Mouse (Mus musculus): ENCODE results near the gene Gsx1. TPM values are rescaled to one million over a fixed set of nuclear protein-coding genes. Genes with fewer than 3 reads are reported as not detected.

Gene Gsx1
- polyA plus RNA-seq (2014; fragmentation: Nextera tagmentation; extraction: Ambion mirVana): 2.3 and 3.0 TPM in 2 replicates

DNA sequence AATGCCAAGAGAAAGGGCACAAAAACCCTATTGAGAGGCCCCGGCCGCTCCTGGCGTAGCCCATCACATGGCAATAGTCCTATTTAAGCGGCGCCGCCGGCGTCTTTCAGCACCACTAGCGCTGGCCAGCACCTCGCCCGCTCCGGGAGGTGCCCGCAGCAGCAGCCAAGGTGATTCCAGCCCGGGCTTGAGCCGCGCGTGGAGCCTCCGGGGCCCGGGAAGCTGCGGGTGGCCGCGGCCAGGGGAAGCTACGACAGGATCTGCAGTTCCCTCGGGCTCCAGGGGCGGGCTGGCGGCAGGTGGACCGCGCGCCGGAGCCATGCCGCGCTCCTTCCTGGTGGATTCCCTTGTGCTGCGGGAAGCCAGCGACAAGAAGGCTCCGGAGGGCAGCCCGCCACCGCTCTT lies at the start of gene Gsx1:
Gsx1 (plus strand) TSS at position 126 of the 405 bp plus-strand sequence.
- H3K4me1 ChIP-seq (ENCODE audit: control insufficient read depth, insufficient read depth, low read length): peaks cover 17% of the 10 kb centered on the region
- under 1% methylated on average over 34 of the region's 37 CpGs for WGBS

DNA sequence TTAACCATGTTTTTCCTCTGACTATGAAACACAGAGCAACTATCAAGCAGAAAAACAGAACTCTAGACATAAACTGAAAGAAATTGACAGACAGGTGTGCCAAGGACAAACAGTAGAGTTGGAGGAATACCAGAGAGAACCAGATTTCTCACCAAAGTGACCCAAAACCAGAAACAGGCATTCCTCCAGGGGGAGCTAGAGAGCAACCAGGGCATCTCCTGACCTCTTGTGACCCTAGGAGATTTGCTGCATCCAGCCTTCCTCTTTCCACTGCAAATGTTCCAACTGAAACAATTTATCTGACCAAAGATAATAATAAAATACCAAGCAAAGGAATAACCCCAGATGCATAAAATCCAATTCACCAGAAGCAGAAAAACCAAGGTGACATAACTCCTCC lies 41.2 kb upstream of the Gsx1 start:
- no peak overlapping the region for H3K4me3 ChIP-seq (ENCODE audit: low read depth, low read length)
- peaks cover 33% of the 10 kb centered on the region for H3K27me3 ChIP-seq (replicated peaks; ENCODE audit: control insufficient read depth, insufficient read depth, low read length)
- DNase-seq (ENCODE audit: low spot score): no peak
- H3K4me1 ChIP-seq (ENCODE audit: control insufficient read depth, insufficient read depth, low read length): no peaks in the 10 kb centered on the region
- H3K9me3 ChIP-seq (replicated peaks; ENCODE audit: control insufficient read depth, low read length): peaks cover 2% of the 10 kb centered on the region; the same call in 1 of the 2 replicates
- ATAC-seq: no peak
- no peak overlapping the region for H3K27ac ChIP-seq (ENCODE audit: low read depth, low read length)
- H3K4me2 ChIP-seq (ENCODE audit: low read length): no peak overlapping the region
- no peak overlapping the region for H3K9ac ChIP-seq (ENCODE audit: low read length)
- H3K36me3 ChIP-seq (ENCODE audit: control insufficient read depth, insufficient read depth, low read length): no peaks in the 10 kb centered on the region

More for the DNA sequence above, at the start of gene Gsx1:
- H3K4me2 ChIP-seq (ENCODE audit: low read length): peak within 1 kb of the TSS; percentile 51
- DNase-seq (ENCODE audit: low spot score) (peak; percentile 83), ATAC-seq (peak; percentile 78; the same call in 1 of the 2 replicates)
- H3K27me3 ChIP-seq (replicated peaks; ENCODE audit: control insufficient read depth, insufficient read depth, low read length): peaks cover 86% of the 10 kb centered on the region
- peak within 1 kb of the TSS; percentile 28 for H3K4me3 ChIP-seq (ENCODE audit: low read depth, low read length)
- H3K9ac ChIP-seq (ENCODE audit: low read length): peak within 1 kb of the TSS; percentile 43
- H3K27ac ChIP-seq (ENCODE audit: low read depth, low read length): no peak within 1 kb of the TSS
- no peaks in the 10 kb centered on the region for H3K36me3 ChIP-seq (ENCODE audit: control insufficient read depth, insufficient read depth, low read length)
- no peaks in the 10 kb centered on the region; the same call in 1 of the 2 replicates for H3K9me3 ChIP-seq (replicated peaks; ENCODE audit: control insufficient read depth, low read length)

DNA sequence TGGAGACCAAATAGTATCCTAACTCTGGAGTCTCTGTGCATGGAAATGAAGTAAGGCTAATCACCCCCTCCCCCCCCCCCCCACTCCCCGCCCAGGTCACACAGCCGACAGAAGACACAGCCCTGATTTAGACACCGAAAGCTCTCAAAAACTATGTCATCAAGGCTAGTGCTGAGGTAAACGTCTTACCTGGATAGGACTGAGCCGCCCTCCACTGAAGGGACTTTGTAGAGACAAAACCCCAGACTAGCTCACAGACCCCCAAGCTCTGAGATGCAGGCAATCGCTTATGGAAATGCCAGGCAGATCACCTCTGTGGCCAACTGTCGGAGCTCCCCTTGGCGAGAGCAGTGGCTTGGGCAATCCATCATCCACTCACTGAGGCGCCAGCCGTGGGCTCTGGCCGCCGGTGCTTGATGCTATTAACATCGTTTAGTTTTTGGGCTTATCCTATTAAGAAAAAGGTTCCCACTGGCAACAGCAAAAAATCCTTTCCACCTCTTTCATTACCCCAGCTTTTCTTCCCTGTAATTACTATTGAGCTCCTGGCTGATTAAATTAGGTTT lies 33.6 kb upstream of the Gsx1 start:
- ATAC-seq: peak; percentile 55
- WGBS: 3% methylated on average over 13 of the region's 13 CpGs

GRCm38 (mm10) chr5:147155449-147156133 lies 32.9 kb upstream of the Gsx1 start:
- H3K9me3 ChIP-seq (replicated peaks; ENCODE audit: control insufficient read depth, low read length): no peaks in the 10 kb centered on the region
- under 1% methylated on average over 13 of the region's 13 CpGs for WGBS
- no peak overlapping the region for H3K27ac ChIP-seq (ENCODE audit: low read depth, low read length)
- ATAC-seq (peak; percentile 95), DNase-seq (ENCODE audit: low spot score) (peak; percentile 88)
- H3K4me3 ChIP-seq (ENCODE audit: low read depth, low read length): no peak overlapping the region
- no peaks in the 10 kb centered on the region for H3K36me3 ChIP-seq (ENCODE audit: control insufficient read depth, insufficient read depth, low read length)
- no peak overlapping the region for H3K9ac ChIP-seq (ENCODE audit: low read length)
- H3K27me3 ChIP-seq (replicated peaks; ENCODE audit: control insufficient read depth, insufficient read depth, low read length): peaks cover 64% of the 10 kb centered on the region
- H3K4me2 ChIP-seq (ENCODE audit: low read length): 0 out of 2 replicates have a peak overlapping the region, but pooled peaks have one; percentile 6
- peaks cover 16% of the 10 kb centered on the region for H3K4me1 ChIP-seq (ENCODE audit: control insufficient read depth, insufficient read depth, low read length)

More for the DNA sequence above, 33.6 kb upstream of the Gsx1 start:
- Histone ChIP-seq H3K9me3 (replicated peaks; ENCODE audit: control insufficient read depth, low read length) (no peaks in the 10 kb centered on the region), H3K4me3 (ENCODE audit: low read depth, low read length) (no peak overlapping the region), H3K27me3 (replicated peaks; ENCODE audit: control insufficient read depth, insufficient read depth, low read length) (peaks cover 64% of the 10 kb centered on the region), H3K9ac (ENCODE audit: low read length) (no peak overlapping the region), H3K4me2 (ENCODE audit: low read length) (no peak overlapping the region), H3K27ac (ENCODE audit: low read depth, low read length) (no peak overlapping the region), H3K36me3 (ENCODE audit: control insufficient read depth, insufficient read depth, low read length) (no peaks in the 10 kb centered on the region), H3K4me1 (ENCODE audit: control insufficient read depth, insufficient read depth, low read length) (peaks cover 16% of the 10 kb centered on the region)
- no peak for DNase-seq (ENCODE audit: low spot score)

GRCm38 (mm10) chr5:147156376-147156775 lies 32.1 kb upstream of the Gsx1 start:
- H3K27me3 ChIP-seq (replicated peaks; ENCODE audit: control insufficient read depth, insufficient read depth, low read length): peaks cover 58% of the 10 kb centered on the region

GRCm38 (mm10) chr5:147157441-147157840 lies 31.1 kb upstream of the Gsx1 start:
- H3K27me3 ChIP-seq (replicated peaks; ENCODE audit: control insufficient read depth, insufficient read depth, low read length): peaks cover 49% of the 10 kb centered on the region
- H3K4me3 ChIP-seq (ENCODE audit: low read depth, low read length): no peak overlapping the region
- peaks cover 16% of the 10 kb centered on the region for H3K4me1 ChIP-seq (ENCODE audit: control insufficient read depth, insufficient read depth, low read length)
- no peak for DNase-seq (ENCODE audit: low spot score)
- no peak overlapping the region for H3K4me2 ChIP-seq (ENCODE audit: low read length)
- no peak overlapping the region for H3K27ac ChIP-seq (ENCODE audit: low read depth, low read length)
- no peaks in the 10 kb centered on the region for H3K36me3 ChIP-seq (ENCODE audit: control insufficient read depth, insufficient read depth, low read length)
- ATAC-seq: no peak
- H3K9ac ChIP-seq (ENCODE audit: low read length): no peak overlapping the region
- 78% methylated on average over 7 of the region's 7 CpGs for WGBS
- no peaks in the 10 kb centered on the region for H3K9me3 ChIP-seq (replicated peaks; ENCODE audit: control insufficient read depth, low read length)

More at GRCm38 (mm10) chr5:147156376-147156775, 32.1 kb upstream of the Gsx1 start:
- H3K27ac ChIP-seq (ENCODE audit: low read depth, low read length): no peak overlapping the region
- H3K9ac ChIP-seq (ENCODE audit: low read length): no peak overlapping the region
- H3K4me2 ChIP-seq (ENCODE audit: low read length): no peak overlapping the region
- H3K4me3 ChIP-seq (ENCODE audit: low read depth, low read length): no peak overlapping the region
- no peaks in the 10 kb centered on the region for H3K36me3 ChIP-seq (ENCODE audit: control insufficient read depth, insufficient read depth, low read length)
- peaks cover 16% of the 10 kb centered on the region for H3K4me1 ChIP-seq (ENCODE audit: control insufficient read depth, insufficient read depth, low read length)
- no peak for DNase-seq (ENCODE audit: low spot score)
- no peak for ATAC-seq
- WGBS: 48% methylated on average over 3 of the region's 3 CpGs
- H3K9me3 ChIP-seq (replicated peaks; ENCODE audit: control insufficient read depth, low read length): no peaks in the 10 kb centered on the region

DNA sequence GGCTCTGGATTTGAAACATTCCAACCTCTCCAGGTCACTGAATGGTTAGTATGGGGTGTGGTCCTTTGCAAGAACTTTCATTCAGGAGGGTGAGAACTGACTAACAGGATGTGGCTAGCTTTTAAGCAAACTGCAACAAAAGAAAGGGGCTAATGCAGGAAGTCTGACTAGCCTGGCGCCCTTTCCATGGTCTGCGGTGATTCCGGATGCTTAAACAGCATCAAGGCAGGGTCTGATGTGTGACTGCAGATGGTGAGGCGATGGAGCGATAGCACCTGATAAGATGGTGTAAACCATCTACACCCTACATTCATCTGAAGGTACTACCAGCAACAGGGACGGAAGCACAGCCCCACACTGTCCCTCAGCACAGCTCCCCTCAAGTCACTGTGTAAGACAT lies 29.2 kb upstream of the Gsx1 start:
- no peak overlapping the region for H3K9ac ChIP-seq (ENCODE audit: low read length)
- ATAC-seq: no peak
- H3K36me3 ChIP-seq (ENCODE audit: control insufficient read depth, insufficient read depth, low read length): no peaks in the 10 kb centered on the region
- 92% methylated on average over 6 of the region's 6 CpGs for WGBS
- no peak overlapping the region for H3K27ac ChIP-seq (ENCODE audit: low read depth, low read length)
- peaks cover 34% of the 10 kb centered on the region for H3K27me3 ChIP-seq (replicated peaks; ENCODE audit: control insufficient read depth, insufficient read depth, low read length)
- no peak overlapping the region for H3K4me2 ChIP-seq (ENCODE audit: low read length)
- H3K9me3 ChIP-seq (replicated peaks; ENCODE audit: control insufficient read depth, low read length): no peaks in the 10 kb centered on the region
- H3K4me3 ChIP-seq (ENCODE audit: low read depth, low read length): no peak overlapping the region
- H3K4me1 ChIP-seq (ENCODE audit: control insufficient read depth, insufficient read depth, low read length): peaks cover 16% of the 10 kb centered on the region
- DNase-seq (ENCODE audit: low spot score): no peak

GRCm38 (mm10) chr5:147159792-147160191 lies 28.7 kb upstream of the Gsx1 start:
- DNase-seq (ENCODE audit: low spot score): no peak
- 92% methylated on average over 2 of the region's 2 CpGs for WGBS
- H3K4me2 ChIP-seq (ENCODE audit: low read length): no peak overlapping the region
- H3K27ac ChIP-seq (ENCODE audit: low read depth, low read length): no peak overlapping the region
- H3K9ac ChIP-seq (ENCODE audit: low read length): no peak overlapping the region
- no peak overlapping the region for H3K4me3 ChIP-seq (ENCODE audit: low read depth, low read length)
- no peaks in the 10 kb centered on the region for H3K9me3 ChIP-seq (replicated peaks; ENCODE audit: control insufficient read depth, low read length)
- peaks cover 14% of the 10 kb centered on the region for H3K4me1 ChIP-seq (ENCODE audit: control insufficient read depth, insufficient read depth, low read length)
- no peak for ATAC-seq
- H3K36me3 ChIP-seq (ENCODE audit: control insufficient read depth, insufficient read depth, low read length): no peaks in the 10 kb centered on the region
- peaks cover 34% of the 10 kb centered on the region for H3K27me3 ChIP-seq (replicated peaks; ENCODE audit: control insufficient read depth, insufficient read depth, low read length)

- no peak for DNase-seq (ENCODE audit: low spot score)
- WGBS: 84% methylated on average over 6 of the region's 6 CpGs
- Histone ChIP-seq H3K27me3 (replicated peaks; ENCODE audit: control insufficient read depth, insufficient read depth, low read length) (no peaks in the 10 kb centered on the region; the same call in 1 of the 2 replicates), H3K36me3 (ENCODE audit: control insufficient read depth, insufficient read depth, low read length) (no peaks in the 10 kb centered on the region), H3K9ac (ENCODE audit: low read length) (no peak overlapping the region), H3K4me1 (ENCODE audit: control insufficient read depth, insufficient read depth, low read length) (no peaks in the 10 kb centered on the region), H3K9me3 (replicated peaks; ENCODE audit: control insufficient read depth, low read length) (no peaks in the 10 kb centered on the region), H3K4me2 (ENCODE audit: low read length) (no peak overlapping the region), H3K4me3 (ENCODE audit: low read depth, low read length) (no peak overlapping the region), H3K27ac (ENCODE audit: low read depth, low read length) (no peak overlapping the region)
- no peak for ATAC-seq
Observed at GRCm38 (mm10) chr5:147165060-147165459, 23.4 kb upstream of the Gsx1 start.
